Mouse (Mus musculus): ENCODE data around the gene Samd13. TPM values are rescaled to one million over a fixed set of nuclear protein-coding genes. Genes with fewer than 3 reads are reported as not detected.

The Samd13 gene
- polyA plus RNA-seq, 1 experiment = not detected

DNA sequence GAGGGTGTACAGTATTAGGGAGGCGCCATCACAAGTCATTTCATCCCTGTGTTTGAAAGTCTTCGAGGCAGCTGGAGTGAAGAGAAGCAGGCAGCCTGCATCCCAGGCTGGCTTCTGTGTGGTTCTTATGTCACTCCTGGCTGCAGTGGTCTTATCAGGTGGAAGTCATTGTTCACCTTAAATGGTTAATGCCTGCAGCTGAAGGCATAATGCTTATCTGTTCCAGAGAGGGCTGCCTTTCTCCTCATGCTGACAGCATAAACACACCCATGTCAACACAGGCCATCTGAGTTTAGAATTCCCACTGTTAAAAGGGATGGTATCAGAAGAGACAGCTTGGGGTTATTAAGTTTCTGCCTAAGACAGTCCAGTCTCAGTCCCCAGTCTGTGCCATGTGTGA, 84.2 kb downstream of the Samd13 start:
- H3K4me3 ChIP-seq (ENCODE audit: control insufficient read depth, insufficient read depth, low read length) = no peak overlapping the region
- no peak overlapping the region for H3K27ac ChIP-seq (ENCODE audit: control insufficient read depth, insufficient read depth, low read length)
- 97% methylated on average over 2 of the region's 2 CpGs for WGBS
- H3K36me3 ChIP-seq (ENCODE audit: control insufficient read depth, insufficient read depth, low read length) = no peaks in the 10 kb centered on the region
- no peaks in the 10 kb centered on the region for H3K4me1 ChIP-seq (replicated peaks; ENCODE audit: control insufficient read depth, insufficient read depth, low read length)
- H3K27me3 ChIP-seq (ENCODE audit: control insufficient read depth, insufficient read depth, low read length) = no peaks in the 10 kb centered on the region
- no peak for DNase-seq
- no peak for TF ChIP-seq CTCF (IDR thresholded peaks at IDR 0.05; ENCODE audit: borderline replicate concordance, control insufficient read depth, extremely low read depth, insufficient read depth, low read length, poor library complexity)
- no peak for TF ChIP-seq POLR2A (IDR thresholded peaks at IDR 0.05; ENCODE audit: control insufficient read depth, extremely low read depth, insufficient read depth, low read length, poor library complexity)

DNA sequence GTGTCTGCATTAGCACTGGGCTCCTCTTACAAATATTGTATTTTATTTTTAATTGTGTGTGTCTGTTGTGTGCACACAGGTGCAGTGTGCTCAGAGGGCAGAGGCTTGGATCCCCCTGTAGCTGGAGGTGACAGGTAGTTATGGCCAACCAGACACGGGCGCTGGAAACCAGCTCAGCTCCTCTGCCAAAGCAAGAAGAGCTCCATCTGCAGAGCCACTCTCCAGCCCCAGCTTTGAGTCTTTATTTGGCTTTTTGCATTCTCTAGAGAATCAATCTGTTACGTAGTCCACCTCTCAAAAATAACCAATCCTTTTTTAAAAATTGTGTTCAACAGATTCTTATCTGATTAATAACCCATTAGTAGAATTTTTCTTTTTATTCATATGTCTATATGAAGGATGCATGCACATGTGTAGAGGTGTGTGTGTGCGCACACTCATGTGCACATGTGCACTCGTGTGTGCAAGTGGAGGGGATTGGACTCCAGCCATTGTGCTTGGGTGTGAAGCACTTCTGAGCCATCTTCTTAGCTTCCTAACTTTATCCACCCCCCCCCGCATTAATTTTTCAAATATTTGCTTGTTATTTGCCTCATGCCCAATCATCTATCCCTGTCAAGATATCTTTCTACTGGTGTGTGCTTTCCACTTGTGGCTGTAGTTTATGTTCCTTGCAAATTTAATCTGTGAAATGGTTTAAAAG, 86.0 kb downstream of the Samd13 start:
- no peaks in the 10 kb centered on the region for H3K27me3 ChIP-seq (ENCODE audit: control insufficient read depth, insufficient read depth, low read length)
- no peak overlapping the region for H3K27ac ChIP-seq (ENCODE audit: control insufficient read depth, insufficient read depth, low read length)
- 92% methylated on average over 6 of the region's 6 CpGs for WGBS
- H3K36me3 ChIP-seq (ENCODE audit: control insufficient read depth, insufficient read depth, low read length) = no peaks in the 10 kb centered on the region
- H3K4me3 ChIP-seq (ENCODE audit: control insufficient read depth, insufficient read depth, low read length) = no peak overlapping the region
- no peak for DNase-seq
- H3K4me1 ChIP-seq (replicated peaks; ENCODE audit: control insufficient read depth, insufficient read depth, low read length) = no peaks in the 10 kb centered on the region
- TF ChIP-seq POLR2A (IDR thresholded peaks at IDR 0.05; ENCODE audit: control insufficient read depth, extremely low read depth, insufficient read depth, low read length, poor library complexity) (no peak), CTCF (IDR thresholded peaks at IDR 0.05; ENCODE audit: borderline replicate concordance, control insufficient read depth, extremely low read depth, insufficient read depth, low read length, poor library complexity) (no peak)

DNA sequence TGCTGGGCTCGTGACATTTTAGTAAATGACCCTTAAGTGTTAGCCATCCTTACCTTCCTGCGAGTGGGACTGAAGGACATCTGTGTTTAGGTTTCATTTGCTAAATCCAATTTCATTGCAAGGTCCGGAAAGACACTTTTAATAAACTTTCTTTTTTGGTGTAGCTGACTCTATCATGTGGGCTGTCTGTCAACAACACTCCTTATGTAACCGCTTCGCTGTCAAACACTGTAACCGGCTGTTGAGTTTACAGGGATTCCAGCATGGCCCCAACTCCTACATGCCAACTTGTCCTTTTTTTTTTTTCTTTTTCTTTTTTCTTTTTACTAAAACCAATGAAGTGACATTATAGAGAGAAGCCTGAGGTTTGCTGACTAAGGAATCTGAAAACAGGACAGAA, 87.0 kb downstream of the Samd13 start:
- no peaks in the 10 kb centered on the region for H3K36me3 ChIP-seq (ENCODE audit: control insufficient read depth, insufficient read depth, low read length)
- WGBS = 82% methylated on average over 6 of the region's 6 CpGs
- no peaks in the 10 kb centered on the region for H3K4me1 ChIP-seq (replicated peaks; ENCODE audit: control insufficient read depth, insufficient read depth, low read length)
- no peak overlapping the region for H3K4me3 ChIP-seq (ENCODE audit: control insufficient read depth, insufficient read depth, low read length)
- no peak for DNase-seq
- TF ChIP-seq CTCF (IDR thresholded peaks at IDR 0.05; ENCODE audit: borderline replicate concordance, control insufficient read depth, extremely low read depth, insufficient read depth, low read length, poor library complexity) (no peak), POLR2A (IDR thresholded peaks at IDR 0.05; ENCODE audit: control insufficient read depth, extremely low read depth, insufficient read depth, low read length, poor library complexity) (no peak)
- H3K27me3 ChIP-seq (ENCODE audit: control insufficient read depth, insufficient read depth, low read length) = no peaks in the 10 kb centered on the region
- H3K27ac ChIP-seq (ENCODE audit: control insufficient read depth, insufficient read depth, low read length) = no peak overlapping the region

DNA sequence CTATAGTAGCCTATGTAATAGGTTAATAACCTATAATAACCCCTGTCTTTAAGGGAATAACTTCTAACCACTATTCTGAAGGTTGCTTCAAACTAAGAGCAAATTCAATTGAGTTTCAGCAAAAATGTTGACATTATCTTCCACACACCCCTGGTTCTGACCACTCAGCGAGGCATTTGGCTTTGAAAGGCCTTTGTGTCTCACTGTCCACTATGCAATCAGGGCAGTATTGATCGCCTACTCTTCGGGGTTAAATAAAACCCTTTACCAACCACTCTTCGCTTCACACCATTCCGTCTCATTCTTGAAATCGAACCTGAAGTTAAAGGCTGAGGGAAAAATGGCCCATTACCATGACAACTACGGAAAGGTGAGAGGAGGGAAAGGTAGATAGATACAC, 88.5 kb downstream of the Samd13 start:
- TF ChIP-seq POLR2A (IDR thresholded peaks at IDR 0.05; ENCODE audit: control insufficient read depth, extremely low read depth, insufficient read depth, low read length, poor library complexity) (no peak), CTCF (IDR thresholded peaks at IDR 0.05; ENCODE audit: borderline replicate concordance, control insufficient read depth, extremely low read depth, insufficient read depth, low read length, poor library complexity) (no peak)
- Histone ChIP-seq H3K4me3 (ENCODE audit: control insufficient read depth, insufficient read depth, low read length) (no peak overlapping the region), H3K36me3 (ENCODE audit: control insufficient read depth, insufficient read depth, low read length) (no peaks in the 10 kb centered on the region), H3K27ac (ENCODE audit: control insufficient read depth, insufficient read depth, low read length) (no peak overlapping the region), H3K4me1 (replicated peaks; ENCODE audit: control insufficient read depth, insufficient read depth, low read length) (no peaks in the 10 kb centered on the region), H3K27me3 (ENCODE audit: control insufficient read depth, insufficient read depth, low read length) (no peaks in the 10 kb centered on the region)
- DNase-seq = no peak
- 93% methylated on average over 7 of the region's 7 CpGs for WGBS

DNA sequence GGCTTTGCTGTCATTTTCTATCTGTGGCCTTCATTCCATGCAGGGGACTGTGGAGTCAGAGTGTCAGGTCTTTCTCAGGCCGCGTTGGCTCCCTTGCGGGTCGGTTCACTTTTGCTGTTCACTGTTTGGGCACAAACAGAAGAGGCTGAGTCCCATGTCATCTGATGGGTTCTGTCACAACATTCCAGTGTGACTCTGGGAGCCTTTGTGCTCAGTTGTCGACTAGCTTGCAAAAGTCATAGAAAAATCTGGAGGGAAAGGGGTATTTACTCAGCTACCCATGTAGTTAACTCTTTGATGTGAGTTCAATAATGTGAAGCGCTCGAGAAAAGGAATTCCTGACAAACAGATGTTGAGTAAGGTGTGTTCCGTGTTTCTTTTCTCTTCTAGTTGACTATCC, 89.0 kb downstream of the Samd13 start:
- no peak overlapping the region for H3K27ac ChIP-seq (ENCODE audit: control insufficient read depth, insufficient read depth, low read length)

DNA sequence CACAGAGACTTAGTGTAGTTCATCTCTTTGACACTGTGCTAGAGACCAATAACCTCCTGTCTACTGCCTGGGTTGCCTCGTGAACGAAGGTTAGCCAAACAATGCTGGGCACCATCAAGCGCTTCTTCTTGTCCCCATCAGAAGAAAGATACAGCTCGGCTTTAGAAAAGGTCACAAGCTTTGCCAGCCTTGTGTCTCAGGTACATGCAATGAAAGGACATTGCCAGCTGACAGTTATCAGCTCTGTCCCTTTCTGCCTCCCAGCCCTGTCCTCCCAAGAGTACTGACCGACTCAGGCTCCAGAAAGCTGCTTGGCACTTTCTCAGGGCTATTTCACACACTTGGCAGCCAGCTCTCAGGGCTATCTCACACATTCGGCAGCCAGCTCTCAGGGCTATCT, 90.0 kb downstream of the Samd13 start:
- DNase-seq = no peak
- Histone ChIP-seq H3K36me3 (ENCODE audit: control insufficient read depth, insufficient read depth, low read length) (no peaks in the 10 kb centered on the region), H3K4me3 (ENCODE audit: control insufficient read depth, insufficient read depth, low read length) (no peak overlapping the region), H3K27me3 (ENCODE audit: control insufficient read depth, insufficient read depth, low read length) (no peaks in the 10 kb centered on the region), H3K27ac (ENCODE audit: control insufficient read depth, insufficient read depth, low read length) (no peak overlapping the region), H3K4me1 (replicated peaks; ENCODE audit: control insufficient read depth, insufficient read depth, low read length) (no peaks in the 10 kb centered on the region)
- 95% methylated on average over 6 of the region's 6 CpGs for WGBS
- no peak for TF ChIP-seq CTCF (IDR thresholded peaks at IDR 0.05; ENCODE audit: borderline replicate concordance, control insufficient read depth, extremely low read depth, insufficient read depth, low read length, poor library complexity)
- no peak for TF ChIP-seq POLR2A (IDR thresholded peaks at IDR 0.05; ENCODE audit: control insufficient read depth, extremely low read depth, insufficient read depth, low read length, poor library complexity)

More for the DNA sequence above, 89.0 kb downstream of the Samd13 start:
- TF ChIP-seq POLR2A (IDR thresholded peaks at IDR 0.05; ENCODE audit: control insufficient read depth, extremely low read depth, insufficient read depth, low read length, poor library complexity) (no peak), CTCF (IDR thresholded peaks at IDR 0.05; ENCODE audit: borderline replicate concordance, control insufficient read depth, extremely low read depth, insufficient read depth, low read length, poor library complexity) (no peak)
- no peaks in the 10 kb centered on the region for H3K27me3 ChIP-seq (ENCODE audit: control insufficient read depth, insufficient read depth, low read length)
- no peak for DNase-seq
- WGBS = 92% methylated on average over 8 of the region's 8 CpGs
- no peaks in the 10 kb centered on the region for H3K4me1 ChIP-seq (replicated peaks; ENCODE audit: control insufficient read depth, insufficient read depth, low read length)
- H3K4me3 ChIP-seq (ENCODE audit: control insufficient read depth, insufficient read depth, low read length) = no peak overlapping the region
- H3K36me3 ChIP-seq (ENCODE audit: control insufficient read depth, insufficient read depth, low read length) = no peaks in the 10 kb centered on the region

Other genes with a start within 250 kb of the Samd13 start
- gene Ctbs, start 235.8 kb downstream of the Samd13 start, polyA plus RNA-seq (2012; rRNA removed) = 2.0 and 2.5 TPM in 2 replicates
- 1.9 and 2.5 TPM in 2 replicates for gene Spata1, start 185.8 kb downstream of the Samd13 start, polyA plus RNA-seq (2012; rRNA removed)
- gene Gng5, start 185.8 kb downstream of the Samd13 start, polyA plus RNA-seq (2012; rRNA removed) = 358 and 374 TPM in 2 replicates
- gene Rpf1, start 164.2 kb downstream of the Samd13 start, polyA plus RNA-seq (2012; rRNA removed) = 18.6 and 19.0 TPM in 2 replicates
- gene Uox, start 115.2 kb downstream of the Samd13 start, polyA plus RNA-seq (2012; rRNA removed) = 0.03 and 0.47 TPM in 2 replicates
- not detected in 2 replicates for gene Dnase2b, start 70.0 kb downstream of the Samd13 start, polyA plus RNA-seq (2012; rRNA removed)
- 0.05 TPM in 1 of 2 replicates, not detected in the other for gene 4930503B20Rik, start 34.3 kb downstream of the Samd13 start, polyA plus RNA-seq (2012; rRNA removed)
- 46.1 and 47.2 TPM in 2 replicates for gene Prkacb, start 127.4 kb upstream of the Samd13 start, polyA plus RNA-seq (2012; rRNA removed)
- gene Ttll7, start 166.8 kb upstream of the Samd13 start, polyA plus RNA-seq (2012; rRNA removed) = 0.09 TPM in 2 replicates